Mouse (Mus musculus) urinary bladder, postnatal 4 days (tissue): ENCODE data around the gene Ncoa3.

Source experiments
- DNase-seq, 2 experiments: peaks; one replicate each; pipeline ENCODE4 v3.0.0; 2021 to 2022; ENCODE audit warnings: low spot score in 2 of 2

The Ncoa3 gene

GRCm38 (mm10) chr2:166079961-166080885 is 87.8 kb downstream of the Ncoa3 start:
- DNase-seq, result peak in 1 of 2 experiments; percentile 59

- DNase-seq, result peak in 1 of 2 experiments; percentile 51
Observed at GRCm38 (mm10) chr2:166080967-166081750, 88.7 kb downstream of the Ncoa3 start.

GRCm38 (mm10) chr2:166082193-166082592 is 89.8 kb downstream of the Ncoa3 start:
- DNase-seq, result peak; percentile 59 to 76

GRCm38 (mm10) chr2:166082661-166083060 is 90.2 kb downstream of the Ncoa3 start:
- no peak for DNase-seq

- no peak for DNase-seq
Observed at GRCm38 (mm10) chr2:166083542-166084031, 91.2 kb downstream of the Ncoa3 start.

- DNase-seq, result no peak
Observed at GRCm38 (mm10) chr2:166084111-166084510, 91.7 kb downstream of the Ncoa3 start.

GRCm38 (mm10) chr2:166084964-166085363 is 92.5 kb downstream of the Ncoa3 start:
- DNase-seq, result peak; percentile 52 to 79

- DNase-seq, result no peak
Observed at GRCm38 (mm10) chr2:166085780-166086179, 93.3 kb downstream of the Ncoa3 start.

- no peak for DNase-seq
Observed at GRCm38 (mm10) chr2:166086457-166087233, 94.2 kb downstream of the Ncoa3 start.

- no peak for DNase-seq
Observed at GRCm38 (mm10) chr2:166088991-166089390, 96.6 kb downstream of the Ncoa3 start.

GRCm38 (mm10) chr2:166090131-166090581 is 97.7 kb downstream of the Ncoa3 start:
- no peak for DNase-seq

GRCm38 (mm10) chr2:166091599-166091998 is 99.2 kb downstream of the Ncoa3 start:
- no peak for DNase-seq

GRCm38 (mm10) chr2:166092412-166092811 is 100.0 kb downstream of the Ncoa3 start:
- no peak for DNase-seq

- no peak for DNase-seq
Observed at GRCm38 (mm10) chr2:166096300-166096699, 103.9 kb downstream of the Ncoa3 start.

GRCm38 (mm10) chr2:166096834-166097233 is 104.4 kb downstream of the Ncoa3 start:
- no peak for DNase-seq

GRCm38 (mm10) chr2:166097443-166098291 is 105.2 kb downstream of the Ncoa3 start:
- DNase-seq, result no peak

- no peak for DNase-seq
Observed at GRCm38 (mm10) chr2:166098292-166098933, 106.0 kb downstream of the Ncoa3 start.

GRCm38 (mm10) chr2:166100309-166101262 is 108.2 kb downstream of the Ncoa3 start:
- no peak for DNase-seq

GRCm38 (mm10) chr2:166102893-166103292 is 110.5 kb downstream of the Ncoa3 start:
- no peak for DNase-seq
